Mouse (Mus musculus) heart, adult 18-20 months (tissue): Measurements from ENCODE around the gene Ehmt1. TPM values are rescaled to one million over a fixed set of nuclear protein-coding genes. Genes with fewer than 3 reads are reported as not detected.

Source experiments
- DNase-seq, 2 experiments: peaks; one replicate each; pipeline ENCODE4 v3.0.0; 2021 to 2022; ENCODE audit warnings: mixed read lengths in 1 of 2
- microRNA-seq, 2 experiments: library from miRNA; unstranded; fragments of <30 nt; microRNA quantifications; one replicate each; pipeline ENCODE4 v1.2.0; 2022
- total RNA-seq, 2 experiments: library from RNA; stranded (reverse); gene quantifications; 2 replicates each; pipeline ENCODE4 v1.2.3; 2021

Ehmt1 gene
- total RNA-seq, 2 experiments from 2014 or later, result 21.7 to 26.9 TPM

DNA sequence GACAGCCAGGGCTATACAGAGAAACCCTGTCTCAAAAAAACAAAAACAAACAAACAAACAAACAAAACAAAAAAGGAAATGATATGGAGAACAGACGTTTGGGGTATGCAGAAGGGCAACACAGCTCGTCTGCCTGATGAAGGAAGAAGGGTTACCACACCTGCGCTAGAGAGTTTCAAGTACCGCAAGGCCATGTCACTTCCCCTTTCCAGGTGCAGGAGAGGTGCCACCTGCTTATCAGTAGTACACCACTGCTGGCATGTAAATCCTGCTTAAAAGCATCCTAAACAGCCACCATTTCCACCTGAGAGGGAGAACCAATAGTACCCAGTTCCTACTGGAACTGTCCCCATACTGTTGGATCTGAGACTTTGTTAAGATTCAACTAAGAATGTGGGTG lies 113.8 kb downstream of the Ehmt1 start:
- no peak for DNase-seq

DNA sequence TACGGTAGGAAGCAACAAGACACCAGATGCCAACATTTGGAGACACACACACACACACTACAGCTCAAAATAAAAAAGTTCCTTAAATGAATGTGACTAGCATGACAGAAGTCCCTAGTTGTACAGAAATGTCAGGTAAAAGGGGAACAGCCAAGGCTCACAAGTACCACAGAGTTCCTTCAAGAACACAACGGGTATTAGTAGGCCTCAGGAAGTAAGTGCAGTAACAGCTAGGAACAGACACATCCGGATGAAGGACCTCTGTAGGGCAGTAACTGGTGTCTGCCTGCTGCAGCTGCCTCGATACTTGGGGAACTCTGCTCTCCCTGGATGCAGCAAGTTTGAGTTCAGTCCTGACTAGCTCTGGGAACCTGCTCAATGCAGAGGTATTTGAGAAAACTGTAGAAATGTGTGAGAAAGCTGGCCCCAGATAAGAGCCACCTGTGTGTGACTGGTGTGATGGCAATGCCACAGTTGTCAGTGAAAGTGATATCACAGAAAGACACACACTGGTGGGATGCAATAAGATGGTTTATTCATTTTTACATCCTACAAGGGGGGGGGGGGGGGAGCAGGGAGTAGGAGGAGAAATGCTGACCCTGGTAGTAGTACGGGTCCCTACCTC lies 122.5 kb downstream of the Ehmt1 start:
- no peak for DNase-seq

DNA sequence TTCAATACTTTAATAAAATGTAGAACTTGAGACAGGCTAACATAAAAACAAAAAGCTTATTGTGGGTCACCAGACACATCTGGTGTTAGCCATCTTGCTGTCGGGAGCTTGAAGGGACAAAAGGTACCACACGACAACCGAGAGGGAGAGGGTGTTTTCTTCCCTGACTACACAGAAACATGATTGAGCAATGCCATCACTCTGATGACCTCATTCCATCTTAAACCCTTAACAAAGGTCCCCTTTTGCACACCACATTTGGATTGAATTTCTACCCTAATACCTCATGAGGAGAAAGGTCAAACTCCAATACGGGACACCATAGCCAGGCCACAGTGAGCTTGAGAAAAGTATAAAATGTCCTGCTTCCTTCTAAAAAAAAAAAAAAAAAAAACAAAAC lies 132.2 kb downstream of the Ehmt1 start:
- DNase-seq, result no peak

DNA sequence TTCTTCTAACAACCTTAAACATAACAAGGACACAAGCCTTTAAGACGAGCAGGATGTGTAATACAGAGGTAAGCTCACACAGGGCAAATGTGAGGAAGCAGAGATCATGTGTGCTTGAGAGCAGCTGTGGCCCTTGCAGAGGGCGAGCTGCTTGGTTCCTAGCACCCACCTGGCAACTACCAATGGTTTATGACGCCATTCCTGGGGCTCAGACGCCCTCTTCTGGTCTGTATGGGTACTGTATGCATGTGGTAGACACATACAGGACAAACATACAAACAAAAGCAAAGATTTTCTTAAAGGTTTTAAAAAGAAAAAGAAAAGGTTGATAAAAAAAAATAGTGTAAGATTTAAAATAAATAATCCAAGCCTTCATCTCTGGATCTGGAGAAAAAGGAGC lies 138.2 kb downstream of the Ehmt1 start:
- DNase-seq, result no peak

DNA sequence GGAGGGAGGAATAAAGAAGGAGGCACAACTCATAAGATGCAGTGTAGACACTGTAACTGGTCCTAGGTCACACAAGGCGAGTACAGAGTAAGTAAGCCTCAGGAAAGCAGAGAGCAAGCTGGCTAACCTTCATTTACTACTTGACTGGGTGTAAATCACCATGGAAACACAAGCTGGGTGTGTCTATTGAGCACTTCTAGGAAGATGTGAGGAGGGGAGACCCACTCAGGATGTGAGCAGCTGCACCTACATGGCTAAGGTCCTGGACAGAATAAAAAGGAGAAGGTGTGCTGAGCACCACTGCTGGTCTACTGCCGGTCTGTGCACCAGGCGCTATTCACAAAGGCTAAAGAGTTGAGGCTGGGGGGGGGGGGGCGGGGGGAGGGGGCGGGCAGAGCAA lies 142.6 kb downstream of the Ehmt1 start:
- DNase-seq, result no peak

DNA sequence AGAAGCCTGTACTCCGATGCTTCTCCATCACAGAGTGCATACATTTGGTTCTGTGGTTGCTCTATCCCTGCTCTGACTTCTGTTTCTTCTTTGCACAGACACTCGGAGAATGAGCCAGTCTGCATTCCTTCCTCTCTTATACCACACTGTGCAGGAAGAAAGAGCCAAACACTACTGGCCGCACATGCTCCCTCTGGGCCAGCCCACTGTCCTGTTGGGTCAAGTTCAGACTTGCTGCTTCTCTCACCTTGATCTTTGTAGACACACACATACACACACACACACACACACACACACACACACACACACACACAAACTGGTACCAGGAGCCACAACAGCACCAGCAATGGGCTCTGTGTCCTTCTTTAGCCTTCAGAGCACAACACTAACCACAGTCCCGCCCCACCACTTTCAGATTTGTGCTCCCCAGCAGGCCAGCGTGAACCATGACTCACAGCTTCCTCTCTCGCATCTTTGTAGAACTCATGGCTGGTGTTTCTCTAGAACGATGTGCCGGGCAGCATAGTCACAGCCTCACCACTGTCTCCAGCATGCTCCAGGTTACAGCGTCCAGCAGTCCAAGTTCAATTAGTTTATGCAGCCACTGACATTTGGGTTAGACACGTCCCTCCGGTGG lies 143.3 kb downstream of the Ehmt1 start:
- DNase-seq, result no peak

DNA sequence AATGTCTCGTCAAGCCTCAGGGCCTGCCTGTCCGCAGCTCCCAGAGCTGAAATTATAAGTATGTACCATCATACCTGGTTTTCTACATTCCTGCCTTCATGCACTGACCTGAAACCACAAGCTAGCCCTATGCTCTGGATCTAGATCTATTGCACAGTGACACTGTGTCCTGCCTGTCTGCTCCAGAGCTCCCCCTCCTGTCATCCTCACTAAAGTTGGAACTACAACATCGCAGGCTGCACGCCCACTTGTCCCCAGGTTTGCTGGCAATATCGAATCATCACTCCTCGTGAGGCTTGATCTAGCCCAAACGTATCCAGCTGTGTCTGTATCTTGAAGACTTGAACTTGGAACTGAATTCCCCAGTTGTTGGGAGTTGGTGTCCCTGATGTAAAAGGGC lies 144.6 kb downstream of the Ehmt1 start:
- DNase-seq, result no peak

DNA sequence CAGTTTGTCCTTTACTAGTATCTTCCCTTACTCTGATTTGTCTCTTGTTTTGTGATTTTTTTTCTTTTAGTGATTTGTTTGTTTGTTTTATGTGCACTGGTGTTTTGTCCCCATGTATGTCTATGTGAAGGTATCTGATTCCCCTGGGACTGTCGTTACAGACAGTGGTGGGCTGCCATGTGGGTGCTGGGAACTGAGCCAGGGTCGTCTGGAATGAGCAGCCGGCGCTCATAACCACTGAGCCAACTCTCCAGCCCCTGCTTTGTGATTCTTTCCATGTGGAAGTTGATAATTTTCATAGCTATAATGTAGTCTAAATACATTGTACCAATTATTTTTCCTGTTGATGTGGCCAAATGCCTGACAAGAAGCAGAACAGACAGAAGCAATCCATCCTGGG lies 148.6 kb downstream of the Ehmt1 start:
- DNase-seq, result no peak

DNA sequence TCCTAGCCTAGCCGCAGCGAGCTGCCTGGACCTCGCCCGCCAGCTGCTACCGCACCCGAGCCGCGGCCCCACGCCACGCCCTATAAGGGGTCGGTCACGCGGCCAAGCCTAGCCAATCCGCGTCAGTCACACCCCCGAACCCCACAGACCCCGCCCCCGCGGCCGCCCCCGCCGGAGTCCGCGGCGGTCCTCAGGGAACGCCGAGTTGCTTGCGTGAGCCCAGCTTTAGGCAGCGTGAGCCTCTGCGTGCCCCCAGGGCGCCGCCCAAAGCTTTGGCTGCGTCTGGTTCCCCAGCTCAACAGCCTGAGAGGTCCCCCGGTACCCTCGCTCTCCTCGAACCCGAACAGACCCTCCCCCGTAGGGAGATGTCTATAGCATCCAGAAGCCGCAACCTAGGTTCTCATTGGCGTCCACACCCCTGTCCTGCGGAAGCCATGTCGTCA lies 156.3 kb downstream of the Ehmt1 start, which contains the start of gene Cacna1b:
Gene Cacna1b, minus strand, starts transcription at position 38 of the 443 bp plus-strand sequence.
- peak; percentile 9 to 39 for DNase-seq

DNA sequence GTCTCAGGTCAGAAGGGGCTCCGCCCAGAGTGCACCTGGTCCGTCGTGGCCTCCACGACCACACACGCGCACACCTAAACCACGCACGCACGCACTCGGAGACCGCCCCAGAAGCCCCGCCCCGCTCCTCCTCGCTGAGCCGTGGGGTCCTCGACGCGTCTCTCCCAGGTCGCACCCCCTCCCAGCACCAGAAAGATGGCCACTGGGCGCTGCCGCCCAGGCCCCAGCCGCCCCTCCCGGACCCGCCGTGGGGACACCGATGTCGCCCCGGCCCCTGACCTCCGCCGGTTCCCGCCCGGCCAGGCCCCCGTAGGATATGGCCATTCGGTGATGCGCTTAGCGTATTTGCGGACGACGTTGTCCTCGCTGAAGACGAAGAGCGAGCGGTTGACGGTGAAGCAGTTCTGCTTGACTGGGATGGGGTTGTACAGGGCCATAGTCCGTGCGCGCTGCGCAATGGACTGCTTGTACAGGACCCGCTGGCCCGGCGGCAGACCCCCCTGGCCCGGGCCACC lies 156.9 kb downstream of the Ehmt1 start:
- DNase-seq, result no peak

DNA sequence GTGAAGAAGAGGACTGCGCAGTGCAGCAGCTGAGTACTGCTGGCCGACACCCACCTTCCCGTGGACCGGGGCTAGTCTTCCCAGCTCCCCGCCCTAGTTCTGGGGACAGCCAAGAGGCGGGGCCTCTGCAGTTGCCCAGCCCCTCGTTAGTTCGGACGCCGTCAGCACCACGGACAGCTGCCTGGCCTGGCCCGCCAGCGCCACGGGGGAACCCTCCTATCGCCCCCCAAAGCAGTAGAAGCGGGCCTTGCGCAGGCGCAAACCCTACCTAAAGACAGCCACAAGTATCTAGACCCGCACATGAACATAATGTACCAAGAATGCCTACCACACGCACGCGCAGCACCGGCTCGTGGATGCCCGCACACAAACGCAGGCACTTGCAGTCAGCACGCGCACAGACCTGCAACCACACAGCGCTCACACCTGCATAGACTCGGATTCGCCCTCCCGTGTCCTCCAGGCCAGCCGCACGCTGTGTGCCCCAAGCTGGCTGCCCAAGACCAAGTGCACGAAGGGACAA lies 157.4 kb downstream of the Ehmt1 start:
- peak; percentile 25 to 48 for DNase-seq

DNA sequence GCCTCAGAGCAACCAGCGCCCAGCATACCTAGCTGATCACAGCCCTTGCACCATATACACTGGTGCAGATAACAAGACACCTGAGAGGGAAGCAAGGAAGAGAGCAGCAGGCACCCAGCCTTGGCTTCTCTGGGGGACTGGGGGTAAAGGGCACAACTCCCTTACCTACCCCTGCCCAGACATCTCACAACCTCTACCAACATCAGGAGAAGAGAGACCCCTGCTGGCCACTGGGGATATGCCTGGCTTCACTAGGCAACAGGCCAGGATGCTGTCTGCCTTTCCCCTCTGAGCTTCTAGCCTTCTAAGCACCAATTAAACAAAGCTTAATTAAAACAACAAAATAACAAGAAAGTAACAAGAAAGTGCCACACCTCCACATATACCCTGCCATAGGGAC lies 164.1 kb downstream of the Ehmt1 start:
- DNase-seq, result peak; percentile 22 to 62

DNA sequence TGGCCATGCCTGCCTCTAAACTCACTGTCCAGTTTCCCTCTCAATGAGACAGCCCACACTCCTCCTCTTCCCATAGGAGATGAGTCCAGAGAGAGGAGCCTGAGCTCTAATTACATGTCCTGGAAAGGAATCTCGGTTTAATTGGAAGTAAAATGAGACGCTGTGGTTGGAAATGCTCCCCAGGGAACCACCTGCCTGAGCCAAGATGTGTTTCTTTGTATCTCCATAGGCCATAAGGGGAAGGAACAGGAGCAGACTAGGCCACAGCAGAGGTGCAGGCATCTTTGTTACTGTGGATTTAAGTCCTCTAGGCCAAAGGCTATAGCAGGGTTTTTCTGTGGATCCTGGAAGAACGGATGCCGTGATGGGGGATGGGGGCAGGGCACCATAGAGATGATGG lies 166.8 kb downstream of the Ehmt1 start:
- DNase-seq, result no peak

DNA sequence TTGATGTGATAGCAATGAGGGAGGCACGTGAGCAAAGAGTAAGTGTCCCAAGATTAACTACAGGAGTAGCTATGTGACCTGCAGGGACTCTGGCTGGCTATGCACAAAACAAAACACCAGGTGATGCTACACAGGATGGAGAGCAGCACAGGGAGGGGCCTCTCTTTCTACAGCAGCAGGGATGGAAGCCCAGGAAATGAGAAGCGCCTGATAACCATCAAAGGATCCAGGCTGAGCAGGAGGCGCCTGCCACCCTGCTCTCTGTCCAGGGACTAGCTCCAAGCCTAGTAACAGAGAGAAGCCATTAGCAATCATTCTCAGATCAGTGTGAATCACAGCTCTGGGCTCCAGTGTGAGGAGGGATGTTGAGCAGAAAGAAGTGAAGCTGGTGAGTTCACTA lies 169.4 kb downstream of the Ehmt1 start:
- no peak for DNase-seq

DNA sequence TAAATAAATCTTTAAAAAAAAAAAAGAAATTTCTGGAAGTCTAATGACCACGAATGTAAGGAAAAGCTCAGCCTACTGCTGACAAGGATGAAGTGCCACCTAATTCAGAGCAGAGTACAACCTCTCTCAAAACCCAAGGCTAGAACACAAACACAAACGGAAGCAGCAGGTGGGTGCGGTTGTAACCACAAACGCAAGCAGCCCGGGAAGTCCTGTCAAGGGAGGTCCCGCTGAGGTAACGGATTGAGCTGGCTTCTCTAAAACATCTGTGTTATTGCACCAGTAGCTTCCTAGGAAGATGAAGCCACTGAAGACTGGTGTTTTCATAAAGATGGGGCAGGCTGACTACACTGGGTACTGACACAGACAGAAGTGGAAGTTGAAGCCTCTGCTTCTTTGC lies 171.5 kb downstream of the Ehmt1 start:
- no peak for DNase-seq

Small RNA genes lying within 50 kb of the gene (microRNA-seq; reads per million reads assigned to microRNA genes)
- gene Gm22875, result 0 reads per million in 2 experiments

Other genes starting within 250 kb of the Ehmt1 start
- gene Cacna1b, start 156.5 kb downstream of the Ehmt1 start, total RNA-seq, result under 1 TPM; 0.17 to 0.31 TPM
- 1 to 10 TPM; 3.1 to 5.6 TPM for gene Arrdc1, start 15.6 kb upstream of the Ehmt1 start, total RNA-seq
- 10 to 100 TPM; 15.3 to 20.2 TPM for gene Zmynd19, start 30.2 kb upstream of the Ehmt1 start, total RNA-seq
- gene Dph7, start 42.8 kb upstream of the Ehmt1 start, total RNA-seq, result 1 to 10 TPM; 4.6 to 7.3 TPM
- gene Mrpl41, start 55.5 kb upstream of the Ehmt1 start, total RNA-seq, result 100 to 1,000 TPM in 1 of 2 experiments, 10 to 100 TPM in 1; 96.3 to 114 TPM
- gene Pnpla7, start 56.4 kb upstream of the Ehmt1 start, total RNA-seq, result 10 to 100 TPM; 23.1 to 26.2 TPM
- gene Nsmf, start 134.7 kb upstream of the Ehmt1 start, total RNA-seq, result 10 to 100 TPM; 11.2 to 13.6 TPM
- not detected for gene Entpd8, start 160.7 kb upstream of the Ehmt1 start, total RNA-seq
- gene Noxa1, start 175.5 kb upstream of the Ehmt1 start, total RNA-seq, result not detected